Mouse (Mus musculus) left cerebral cortex, postnatal 36 days (tissue): Measurements from ENCODE around the gene Obox5. TPM values are rescaled to one million over a fixed set of nuclear protein-coding genes. Genes with fewer than 3 reads are reported as not detected.
"Not testable (repeated sequence)": the region's sequence is repeated elsewhere in the genome, so short reads cannot be mapped to it uniquely, and the experiment has no call there.

Experiments
- DNase-seq, 2 experiments: peaks; one replicate each; pipeline ENCODE4 v3.0.0; 2021 to 2022; ENCODE audit warnings: low spot score in 2 of 2, mixed read lengths in 1 of 2
- intact Hi-C: fragments of 180-260 bp; cut with DNase I; formaldehyde crosslinking; loops from one replicate; pipeline ENCODE4 v1.15.1; 2025
- total RNA-seq, 2 experiments: library from RNA; stranded (reverse); gene quantifications; 2 replicates each; pipeline ENCODE4 v1.2.3; 2021

Gene Obox5
- total RNA-seq = not detected

GRCm38 (mm10) chr7:15749831-15750230 is at the start of gene Obox5:
Gene Obox5 (plus strand): TSS chr7:15750131.
- DNase-seq, intact Hi-C loops: not testable (repeated sequence)

GRCm38 (mm10) chr7:15749296-15749695 is 635 bp upstream of the Obox5 start:
- DNase-seq, intact Hi-C loops: not testable (repeated sequence)

Other genes starting within 250 kb of the Obox5 start
- gene Obox3, start 110.2 kb upstream of the Obox5 start, total RNA-seq = not detected
- gene Obox6, start 89.5 kb downstream of the Obox5 start, total RNA-seq = not detected
- gene Crx, start 129.8 kb downstream of the Obox5 start, total RNA-seq = not detected
- under 1 TPM in 1 of 2 experiments, not detected in 1; 0.27 TPM for gene Crxos, start 132.5 kb downstream of the Obox5 start, total RNA-seq
- 1,000 to 10,000 TPM; 1,151 to 1,335 TPM for gene Selenow, start 172.3 kb downstream of the Obox5 start, total RNA-seq
- 100 to 1,000 TPM; 113 to 130 TPM for gene Nop53, start 195.9 kb downstream of the Obox5 start, total RNA-seq
- gene Ehd2, start 217.4 kb downstream of the Obox5 start, total RNA-seq = 1 to 10 TPM; 3.5 to 6.8 TPM